Mouse (Mus musculus) kidney, postnatal 0 days (tissue): Measurements from ENCODE around the gene Thsd7b. TPM values are rescaled to one million over a fixed set of nuclear protein-coding genes. Genes with fewer than 3 reads are reported as not detected.
A peak's percentile ranks its signal among the peaks of the same experiment; 100 is the strongest.

ENCODE experiments used
- ATAC-seq: fragments of 200-750 bp; cut with Nextera tagmentation; replicated peaks from 2 replicates; pipeline ENCODE4 v1.8.0; 2017; ENCODE audit warnings: low read depth, moderate number of reproducible peaks, moderate TSS enrichment, moderate library complexity; ENCODE audit not compliant: low FRiP score
- DNase-seq: peaks from one replicate; pipeline ENCODE4 v3.0.0-alpha.2; 2016; ENCODE audit warnings: low spot score
- H3K27ac ChIP-seq: fragments of 300-500 bp; sonication (generic); 2 replicates; pipeline ENCODE4 v1.5.1; 2014; ENCODE audit warnings: mild to moderate bottlenecking
- H3K27me3 ChIP-seq: fragments of 300-500 bp; sonication (generic); 2 replicates; pipeline ENCODE4 v1.6.1; 2014; ENCODE audit warnings: low read length, mixed read lengths; ENCODE audit not compliant: insufficient read depth
- H3K36me3 ChIP-seq: fragments of 300-500 bp; sonication (generic); 2 replicates; pipeline ENCODE4 v1.6.1; 2014; ENCODE audit warnings: low read length, mixed read lengths; ENCODE audit not compliant: insufficient read depth
- H3K4me1 ChIP-seq: fragments of 300-500 bp; sonication (generic); replicated peaks from 2 replicates; pipeline ENCODE4 v1.6.1; 2014; ENCODE audit warnings: antibody characterized with exemption, low read length, mixed read lengths; ENCODE audit not compliant: insufficient read depth
- H3K4me2 ChIP-seq: fragments of 300-500 bp; sonication (generic); 2 replicates; pipeline ENCODE4 v1.6.1; 2014; ENCODE audit warnings: mild to moderate bottlenecking, low read length, moderate library complexity, mixed read lengths
- H3K4me3 ChIP-seq: fragments of 300-500 bp; sonication (generic); replicated peaks from 2 replicates; pipeline ENCODE4 v1.5.1; 2014; ENCODE audit warnings: low read depth, low read length
- H3K9ac ChIP-seq: fragments of 300-500 bp; sonication (generic); 2 replicates; pipeline ENCODE4 v1.6.1; 2014; ENCODE audit warnings: low read depth, low read length
- H3K9me3 ChIP-seq: fragments of 300-500 bp; sonication (generic); replicated peaks from 2 replicates; pipeline ENCODE4 v1.6.1; 2016; ENCODE audit warnings: low read length, inconsistent platforms, mixed read lengths
- CTCF ChIP-seq: IDR thresholded peaks from 2 replicates; pipeline ENCODE4 v1.5.1; 2016; ENCODE audit warnings: antibody characterized with exemption, low read depth, mild to moderate bottlenecking, moderate library complexity
- WGBS: fragments of 180-500 bp; shearing (Covaris S2); extraction: QIAGEN DNeasy Blood & Tissue Kit; methylation state at CpG from one replicate; pipeline ENCODE4 v1.1.7; 2014; 5-methylcytosine and 5-hydroxymethylcytosine counted together
- polyA plus RNA-seq: library from polyadenylated mRNA; unstranded; fragments of >200 nt; fragmentation: Nextera tagmentation; extraction: Ambion mirVana; gene quantifications from 2 replicates; pipeline ENCODE4 v1.2.1, GENCODE M21; 2015

Thsd7b gene
- polyA plus RNA-seq, 1 experiment from 2014 or later = 0.36 TPM

- Histone ChIP-seq H3K27ac (no peak overlapping the region), H3K4me1 (no peaks in the 10 kb centered on the region), H3K4me3 (no peak overlapping the region), H3K27me3 (no peaks in the 10 kb centered on the region), H3K4me2 (no peak overlapping the region), H3K9me3 (no peaks in the 10 kb centered on the region), H3K9ac (no peak overlapping the region), H3K36me3 (no peaks in the 10 kb centered on the region)
- 73% methylated on average over 1 of the region's 1 CpGs for WGBS
- DNase-seq (peak; percentile 28), ATAC-seq (no peak)
- TF ChIP-seq CTCF = no peak
Observed at GRCm38 (mm10) chr1:129540751-129541150, 267.6 kb downstream of the Thsd7b start.

GRCm38 (mm10) chr1:129542563-129543146, 269.6 kb downstream of the Thsd7b start:
- H3K27ac ChIP-seq = no peak overlapping the region
- no peaks in the 10 kb centered on the region for H3K9me3 ChIP-seq
- no peak overlapping the region for H3K4me3 ChIP-seq
- H3K4me1 ChIP-seq = no peaks in the 10 kb centered on the region
- no peak for DNase-seq
- no peak for ATAC-seq
- H3K9ac ChIP-seq = no peak overlapping the region
- no peak overlapping the region for H3K4me2 ChIP-seq
- no peaks in the 10 kb centered on the region for H3K36me3 ChIP-seq
- no peak for TF ChIP-seq CTCF
- 80% methylated on average over 3 of the region's 3 CpGs for WGBS
- no peaks in the 10 kb centered on the region for H3K27me3 ChIP-seq

GRCm38 (mm10) chr1:129543169-129543568, 270.1 kb downstream of the Thsd7b start:
- H3K27me3 ChIP-seq = no peaks in the 10 kb centered on the region
- no peaks in the 10 kb centered on the region for H3K9me3 ChIP-seq
- ATAC-seq = no peak
- no peak overlapping the region for H3K4me3 ChIP-seq
- TF ChIP-seq CTCF = no peak
- H3K4me2 ChIP-seq = no peak overlapping the region
- H3K9ac ChIP-seq = no peak overlapping the region
- H3K4me1 ChIP-seq = no peaks in the 10 kb centered on the region
- no peaks in the 10 kb centered on the region for H3K36me3 ChIP-seq
- DNase-seq = no peak
- H3K27ac ChIP-seq = no peak overlapping the region
- WGBS = 76% methylated on average over 3 of the region's 3 CpGs

- Histone ChIP-seq H3K27me3 (no peaks in the 10 kb centered on the region), H3K9ac (no peak overlapping the region), H3K27ac (no peak overlapping the region), H3K4me1 (no peaks in the 10 kb centered on the region), H3K4me3 (no peak overlapping the region), H3K36me3 (no peaks in the 10 kb centered on the region), H3K4me2 (no peak overlapping the region), H3K9me3 (no peaks in the 10 kb centered on the region)
- 72% methylated on average over 4 of the region's 4 CpGs for WGBS
- no peak for TF ChIP-seq CTCF
- no peak for ATAC-seq
- DNase-seq = no peak
Observed at GRCm38 (mm10) chr1:129558054-129558453, 285.0 kb downstream of the Thsd7b start.

- H3K27ac ChIP-seq = no peak overlapping the region
- H3K36me3 ChIP-seq = no peaks in the 10 kb centered on the region
- no peak for DNase-seq
- H3K4me2 ChIP-seq = no peak overlapping the region
- no peak for TF ChIP-seq CTCF
- H3K27me3 ChIP-seq = no peaks in the 10 kb centered on the region
- 62% methylated on average over 4 of the region's 4 CpGs for WGBS
- H3K4me1 ChIP-seq = no peaks in the 10 kb centered on the region
- H3K9me3 ChIP-seq = no peaks in the 10 kb centered on the region
- no peak overlapping the region for H3K4me3 ChIP-seq
- no peak overlapping the region for H3K9ac ChIP-seq
- no peak for ATAC-seq
Observed at GRCm38 (mm10) chr1:129559137-129559536, 286.0 kb downstream of the Thsd7b start.

GRCm38 (mm10) chr1:129559812-129560211, 286.7 kb downstream of the Thsd7b start:
- ATAC-seq (no peak), DNase-seq (no peak)
- H3K4me1 ChIP-seq = no peaks in the 10 kb centered on the region
- no peak overlapping the region for H3K27ac ChIP-seq
- no peaks in the 10 kb centered on the region for H3K36me3 ChIP-seq
- no peaks in the 10 kb centered on the region for H3K9me3 ChIP-seq
- H3K4me3 ChIP-seq = no peak overlapping the region
- WGBS = 42% methylated on average over 3 of the region's 3 CpGs
- H3K9ac ChIP-seq = no peak overlapping the region
- TF ChIP-seq CTCF = no peak
- no peak overlapping the region for H3K4me2 ChIP-seq
- H3K27me3 ChIP-seq = no peaks in the 10 kb centered on the region

- ATAC-seq (0 out of 2 replicates have a peak, but pooled peaks have one; percentile 36), DNase-seq (peak; percentile 62)
- WGBS = 30% methylated on average over 1 of the region's 1 CpGs
- no peak overlapping the region for H3K9ac ChIP-seq
- no peak for TF ChIP-seq CTCF
- H3K4me2 ChIP-seq = no peak overlapping the region
- H3K4me1 ChIP-seq = no peaks in the 10 kb centered on the region
- H3K9me3 ChIP-seq = no peaks in the 10 kb centered on the region
- H3K36me3 ChIP-seq = no peaks in the 10 kb centered on the region
- H3K27me3 ChIP-seq = no peaks in the 10 kb centered on the region
- no peak overlapping the region for H3K4me3 ChIP-seq
- H3K27ac ChIP-seq = no peak overlapping the region
Observed at GRCm38 (mm10) chr1:129562707-129563106, 289.6 kb downstream of the Thsd7b start.
